Mouse (Mus musculus) thymus, adult 18-20 months (tissue): Measurements from ENCODE around the gene Gm1043.

ENCODE experiments used
- DNase-seq, 2 experiments: peaks; one replicate each; pipeline ENCODE4 v3.0.0; 2022; ENCODE audit warnings: mixed read lengths in 2 of 2

The Gm1043 gene

DNA sequence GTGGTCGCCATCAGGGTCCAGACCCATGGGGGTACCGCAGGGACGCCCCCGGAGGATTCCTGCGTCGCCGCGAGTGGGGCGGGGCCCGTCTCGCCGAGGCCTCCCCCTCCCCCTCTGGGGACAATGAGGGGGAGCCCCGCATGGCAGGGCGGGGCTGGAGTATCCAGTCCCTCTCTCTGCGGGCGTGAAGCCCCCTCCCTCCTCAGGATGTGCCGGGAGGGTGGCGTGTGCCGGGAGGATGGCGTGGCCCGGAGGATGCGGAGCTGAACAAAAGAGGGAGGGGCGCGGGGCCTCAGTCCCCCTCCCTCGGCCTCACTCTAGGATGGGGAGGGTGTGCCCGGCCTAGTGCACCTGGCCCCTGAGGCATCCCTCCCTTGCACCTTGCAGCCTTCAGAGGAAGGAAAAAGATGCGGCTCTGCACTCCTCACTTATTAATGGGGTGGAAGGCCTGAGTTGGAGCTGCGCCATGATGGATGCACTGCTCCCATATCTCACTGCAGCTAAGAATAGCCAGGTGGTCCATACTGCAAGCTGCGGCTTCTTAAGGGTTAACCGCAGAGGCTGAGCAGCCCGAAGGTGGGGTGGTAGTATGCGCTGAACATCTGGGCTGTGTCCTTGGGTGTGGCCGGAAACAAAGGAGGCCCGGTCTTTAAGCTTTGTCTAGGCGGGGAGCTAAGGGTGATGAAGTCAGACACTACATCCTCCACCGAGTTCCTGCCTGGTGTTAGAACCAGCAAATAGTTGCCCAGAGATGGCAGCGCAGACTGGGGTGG lies 161.2 kb downstream of the Gm1043 start:
- DNase-seq = peak; percentile 24 to 53

GRCm38 (mm10) chr5:37247456-37247855 lies 162.3 kb downstream of the Gm1043 start:
- DNase-seq = no peak

GRCm38 (mm10) chr5:37248870-37249269 lies 163.7 kb downstream of the Gm1043 start:
- no peak for DNase-seq

- peak in 1 of 2 experiments; percentile 31 for DNase-seq
These were observed 166.4 kb downstream of the Gm1043 start for GRCm38 (mm10) chr5:37251596-37251995.

GRCm38 (mm10) chr5:37252101-37252804 lies 167.1 kb downstream of the Gm1043 start:
- no peak for DNase-seq

GRCm38 (mm10) chr5:37254523-37254922 lies 169.4 kb downstream of the Gm1043 start:
- no peak for DNase-seq

- DNase-seq = no peak
These were observed 171.7 kb downstream of the Gm1043 start for GRCm38 (mm10) chr5:37256823-37257222.

GRCm38 (mm10) chr5:37257243-37257642 lies 172.1 kb downstream of the Gm1043 start:
- no peak for DNase-seq

DNA sequence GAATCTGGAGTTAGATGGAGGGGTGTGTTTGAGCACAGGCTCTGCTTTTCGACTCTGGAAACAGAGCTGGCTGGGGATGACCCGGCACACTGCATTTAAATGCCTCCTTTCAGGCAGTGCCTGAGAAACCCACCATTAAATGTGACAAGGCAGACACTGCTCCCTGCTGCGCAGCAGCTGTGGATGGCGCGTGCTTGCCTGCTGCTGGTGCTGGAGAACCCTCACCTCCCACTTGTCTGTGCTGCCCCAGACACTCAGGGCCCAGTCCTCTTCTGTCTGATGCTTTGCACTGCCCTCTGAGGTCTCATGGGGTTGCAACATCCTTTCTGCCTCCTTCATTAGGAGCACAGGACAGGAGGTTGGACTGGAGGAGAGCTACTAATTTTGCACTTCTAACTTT lies 176.6 kb downstream of the Gm1043 start:
- DNase-seq = no peak

DNA sequence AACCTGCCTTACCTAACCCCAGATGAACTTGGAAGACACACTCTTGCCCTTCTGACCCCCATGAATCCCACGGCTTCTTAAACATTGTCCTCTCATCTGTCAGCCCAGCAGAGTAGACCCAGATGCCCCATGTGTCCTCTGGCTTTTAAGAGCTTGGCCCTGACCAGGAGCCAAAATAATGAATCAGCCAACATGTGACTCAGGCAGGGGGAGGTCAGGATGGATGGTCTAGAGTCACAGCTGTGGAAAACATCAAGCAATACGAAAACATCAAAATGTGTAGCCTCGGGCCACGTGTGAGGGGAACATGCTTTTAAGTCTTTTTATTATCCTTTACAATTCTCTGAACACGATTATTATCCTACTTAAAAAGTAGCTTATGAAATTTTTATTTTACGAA lies 178.6 kb downstream of the Gm1043 start:
- no peak for DNase-seq
